Mouse (Mus musculus): ENCODE measurements around the gene Inip. TPM values are rescaled to one million over a fixed set of nuclear protein-coding genes. Genes with fewer than 3 reads are reported as not detected.

Inip gene
- polyA plus RNA-seq, 1 experiment from 2014 or later: 61.0 TPM

DNA sequence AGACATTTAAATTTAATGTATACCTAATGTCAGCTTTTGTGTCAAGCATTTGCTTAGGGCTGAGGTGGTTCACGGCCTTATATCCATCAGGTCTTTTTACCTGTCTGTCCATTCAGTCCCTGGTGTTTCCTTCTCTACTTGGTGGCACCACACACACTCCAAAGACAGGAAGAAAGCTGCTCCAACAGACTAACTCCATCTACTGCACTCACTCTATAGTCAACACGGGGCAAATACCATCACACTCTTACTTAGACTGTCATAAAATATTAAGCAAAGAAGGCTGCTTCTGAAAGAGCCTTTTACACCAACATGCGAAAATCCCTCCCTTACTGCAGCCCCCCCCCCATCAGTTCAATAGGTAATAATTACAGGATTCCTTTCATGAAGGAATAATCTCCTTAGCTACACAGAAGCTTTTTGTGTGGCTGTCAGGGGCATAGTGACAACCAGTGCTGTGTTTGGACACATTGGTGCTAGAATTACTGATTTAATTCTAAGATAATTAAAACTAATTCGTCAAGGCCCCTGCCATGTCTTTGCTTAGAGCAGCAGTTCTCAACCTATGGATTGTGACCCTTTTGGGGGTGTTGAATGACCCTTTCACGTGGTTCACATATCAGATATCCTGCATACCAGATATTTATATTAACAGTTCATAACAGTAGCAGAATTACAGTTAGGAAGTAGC lies 74.1 kb downstream of the Inip start:
- Histone ChIP-seq H3K36me3 (no peaks in the 10 kb centered on the region), H3K9me3 (no peaks in the 10 kb centered on the region), H3K4me3 (no peak overlapping the region), H3K27me3 (no peaks in the 10 kb centered on the region), H3K4me1 (peaks cover 13% of the 10 kb centered on the region), H3K4me2 (replicated peaks) (no peak overlapping the region), H3K27ac (no peak overlapping the region), H3K9ac (no peak overlapping the region)
- WGBS: 56% methylated on average over 5 of the region's 5 CpGs
- no peak for ATAC-seq (ENCODE audit: low FRiP score, low read depth)

DNA sequence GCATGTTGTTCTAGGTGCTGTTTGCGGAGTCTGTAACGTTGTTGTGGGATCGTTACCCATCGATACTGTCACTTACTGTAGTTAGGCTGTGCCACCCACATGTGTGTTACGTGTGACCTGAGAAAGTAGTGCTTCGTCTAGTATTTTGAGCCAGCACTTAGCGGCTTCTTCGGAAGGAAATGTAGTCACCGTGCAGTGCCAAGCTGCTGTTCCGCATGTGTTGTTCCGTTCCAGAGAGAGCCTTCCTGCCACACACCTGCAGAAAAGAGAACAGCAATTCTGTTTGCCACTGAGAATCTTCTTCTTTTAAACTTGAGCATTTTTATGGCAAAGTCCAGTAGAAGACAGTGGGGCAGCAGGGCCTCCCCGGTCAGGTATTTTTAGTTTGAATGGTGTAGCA lies 74.9 kb downstream of the Inip start:
- Histone ChIP-seq H3K4me3 (no peak overlapping the region), H3K27ac (no peak overlapping the region), H3K9me3 (no peaks in the 10 kb centered on the region), H3K27me3 (no peaks in the 10 kb centered on the region), H3K4me2 (replicated peaks) (no peak overlapping the region), H3K4me1 (peaks cover 13% of the 10 kb centered on the region), H3K9ac (no peak overlapping the region), H3K36me3 (no peaks in the 10 kb centered on the region)
- WGBS: 90% methylated on average over 12 of the region's 12 CpGs
- ATAC-seq (ENCODE audit: low FRiP score, low read depth): no peak

DNA sequence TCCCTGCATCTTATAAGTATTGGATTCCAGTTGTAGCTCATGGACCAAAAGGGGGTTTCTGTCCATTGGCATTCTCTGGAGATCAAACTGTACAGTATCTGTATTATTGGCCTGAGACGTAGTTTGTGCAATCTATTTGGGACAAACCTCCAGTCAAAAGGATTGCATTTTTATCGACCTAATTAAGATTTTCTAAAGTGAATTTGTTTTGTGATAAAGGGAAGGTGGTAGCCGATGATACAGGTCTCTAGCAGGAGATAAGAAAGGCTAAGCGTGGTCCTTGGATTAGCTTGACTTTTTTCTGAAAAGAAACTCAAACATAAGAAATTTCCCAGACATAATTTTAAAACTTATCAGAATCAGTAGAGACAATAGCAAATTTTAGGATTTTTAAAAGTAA lies 75.8 kb downstream of the Inip start:
- Histone ChIP-seq H3K4me3 (no peak overlapping the region), H3K4me2 (replicated peaks) (no peak overlapping the region), H3K9ac (no peak overlapping the region), H3K9me3 (no peaks in the 10 kb centered on the region), H3K36me3 (no peaks in the 10 kb centered on the region), H3K4me1 (peaks cover 13% of the 10 kb centered on the region), H3K27ac (no peak overlapping the region), H3K27me3 (no peaks in the 10 kb centered on the region)
- WGBS: 89% methylated on average over 4 of the region's 4 CpGs
- no peak for ATAC-seq (ENCODE audit: low FRiP score, low read depth)

DNA sequence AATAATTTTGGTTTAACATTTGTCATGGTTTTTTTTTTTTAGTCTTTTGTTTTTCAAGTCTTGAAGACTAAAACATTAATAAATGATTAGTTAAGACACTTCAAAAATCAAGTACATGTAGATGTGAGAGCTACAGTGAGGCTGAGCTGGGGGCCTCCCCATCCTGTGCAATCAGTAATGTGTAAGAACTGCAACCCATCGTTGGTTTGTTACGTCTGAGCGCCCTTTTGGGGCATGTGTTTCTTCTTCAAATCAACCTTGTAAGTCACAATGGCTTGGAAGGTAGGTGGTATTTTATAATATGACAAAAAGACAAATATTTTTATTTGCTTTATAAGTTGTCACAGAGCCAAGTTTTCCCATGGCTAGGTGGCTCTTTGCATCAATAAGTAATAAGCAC lies 79.6 kb downstream of the Inip start:
- Histone ChIP-seq H3K4me2 (replicated peaks) (no peak overlapping the region), H3K4me3 (no peak overlapping the region), H3K9ac (no peak overlapping the region)

More for the DNA sequence above, 79.6 kb downstream of the Inip start:
- WGBS: 86% methylated on average over 3 of the region's 3 CpGs
- H3K4me1 ChIP-seq: peaks cover 15% of the 10 kb centered on the region
- H3K27me3 ChIP-seq: no peaks in the 10 kb centered on the region
- no peak for ATAC-seq (ENCODE audit: low FRiP score, low read depth)
- H3K27ac ChIP-seq: no peak overlapping the region
- H3K9me3 ChIP-seq: no peaks in the 10 kb centered on the region
- H3K36me3 ChIP-seq: peaks cover 9% of the 10 kb centered on the region

Other genes starting within 250 kb of the Inip start
- 25.2 and 25.8 TPM in 2 replicates for gene Hsdl2, start 220.0 kb downstream of the Inip start, polyA plus RNA-seq (2015; fragmentation: Nextera tagmentation; extraction: Ambion mirVana)
- 25.1 and 25.9 TPM in 2 replicates for gene E130308A19Rik, start 175.4 kb downstream of the Inip start, polyA plus RNA-seq (2015; fragmentation: Nextera tagmentation; extraction: Ambion mirVana)
- gene Snx30, start 4.3 kb upstream of the Inip start, polyA plus RNA-seq (2015; fragmentation: Nextera tagmentation; extraction: Ambion mirVana): 8.0 and 11.2 TPM in 2 replicates
- 0.06 TPM in 1 of 2 replicates, not detected in the other for gene Slc46a2, start 113.5 kb upstream of the Inip start, polyA plus RNA-seq (2015; fragmentation: Nextera tagmentation; extraction: Ambion mirVana)
- gene Mup4, start 159.1 kb upstream of the Inip start, polyA plus RNA-seq (2015; fragmentation: Nextera tagmentation; extraction: Ambion mirVana): not detected in 2 replicates
- not detected in 2 replicates for gene Mup6, start 162.7 kb upstream of the Inip start, polyA plus RNA-seq (2015; fragmentation: Nextera tagmentation; extraction: Ambion mirVana)